Mouse (Mus musculus) megakaryocyte, embryonic 14.5 days (primary cell): ENCODE data around the gene Haus6. TPM values are rescaled to one million over a fixed set of nuclear protein-coding genes. Genes with fewer than 3 reads are reported as not detected.
A peak's percentile ranks its signal among the peaks of the same experiment; 100 is the strongest.
"Not testable (repeated sequence)": the region's sequence is repeated elsewhere in the genome, so short reads cannot be mapped to it uniquely, and the experiment has no call there.

Source experiments
- H3K27me3 ChIP-seq: replicated peaks from 2 replicates; pipeline ENCODE3; 2012; ENCODE audit warnings: inconsistent platforms
- H3K36me3 ChIP-seq: replicated peaks from 2 replicates; pipeline ENCODE3; 2012; ENCODE audit warnings: low read length, inconsistent platforms, mixed read lengths
- H3K4me1 ChIP-seq: 2 replicates; pipeline ENCODE4 v1.6.1; 2012; ENCODE audit warnings: inconsistent platforms
- H3K4me3 ChIP-seq: replicated peaks from 2 replicates; pipeline ENCODE3; 2012; ENCODE audit warnings: moderate library complexity, mild to moderate bottlenecking, inconsistent platforms
- H3K9me3 ChIP-seq: 2 replicates; pipeline ENCODE4 v1.6.1; 2012; ENCODE audit warnings: inconsistent platforms
- FLI1 ChIP-seq: IDR thresholded peaks from 2 replicates; pipeline ENCODE4 v1.6.1; 2012; ENCODE audit warnings: low read length, inconsistent platforms, mixed read lengths
- GATA1 ChIP-seq: IDR thresholded peaks from 3 replicates; pipeline ENCODE4 v1.6.1; 2012; ENCODE audit warnings: mixed read lengths, low read length, inconsistent platforms, borderline replicate concordance
- polyA plus RNA-seq: library from polyadenylated mRNA; stranded (reverse); fragments of >175 nt; gene quantifications from 2 replicates; pipeline ENCODE4 v1.2.3, GENCODE M21; 2012; ENCODE audit warnings: low replicate concordance; ENCODE audit not compliant: insufficient read depth

Gene Haus6
- polyA plus RNA-seq, 1 experiment, result 1.0 TPM

DNA sequence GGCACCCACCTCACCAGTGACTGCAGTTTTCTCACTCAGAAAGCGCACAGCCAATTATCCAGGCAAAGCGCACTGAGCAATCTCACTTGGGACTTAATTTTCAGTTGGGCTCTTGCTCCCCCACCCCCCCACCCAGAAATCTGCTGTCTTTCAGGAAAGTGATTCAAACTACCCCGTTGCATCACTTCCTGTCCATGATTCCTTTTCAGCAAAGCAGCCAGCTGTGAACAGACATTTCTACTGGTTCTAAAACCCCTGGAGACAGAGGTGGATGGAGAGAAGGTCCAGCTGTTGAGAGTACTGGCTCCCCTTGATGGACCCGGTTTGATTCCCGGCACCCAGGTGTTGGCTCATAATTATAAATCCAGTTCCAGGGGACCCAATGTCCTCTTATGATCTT lies 13.6 kb upstream of the Haus6 start:
- TF ChIP-seq FLI1 (no peak), GATA1 (no peak)
- Histone ChIP-seq H3K36me3 (no peaks in the 10 kb centered on the region), H3K27me3 (peaks cover 3% of the 10 kb centered on the region), H3K4me3 (no peak overlapping the region), H3K4me1 (no peaks in the 10 kb centered on the region; the same call in 1 of the 2 replicates), H3K9me3 (peaks cover 4% of the 10 kb centered on the region)

DNA sequence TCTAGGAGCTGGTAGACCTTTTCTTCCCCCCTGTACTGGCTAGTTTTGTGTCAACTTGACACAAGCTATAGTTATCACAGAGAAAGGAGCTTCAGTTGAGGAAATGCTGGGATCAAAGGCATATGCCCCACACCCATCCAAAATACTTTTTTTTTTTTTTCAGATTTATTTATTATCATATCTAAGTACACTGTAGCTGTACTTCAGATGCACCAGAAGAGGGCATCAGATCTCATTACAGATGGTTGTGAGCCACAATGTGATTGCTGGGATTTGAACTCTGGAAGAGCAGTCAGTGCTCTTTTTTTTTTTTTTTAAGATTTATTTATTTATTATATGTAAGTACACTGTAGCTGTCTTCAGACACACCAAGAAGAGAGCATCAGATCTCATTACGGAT lies 10.7 kb upstream of the Haus6 start:
- H3K9me3 ChIP-seq, H3K36me3 ChIP-seq, H3K27me3 ChIP-seq, H3K4me1 ChIP-seq, H3K4me3 ChIP-seq: not testable (repeated sequence)

DNA sequence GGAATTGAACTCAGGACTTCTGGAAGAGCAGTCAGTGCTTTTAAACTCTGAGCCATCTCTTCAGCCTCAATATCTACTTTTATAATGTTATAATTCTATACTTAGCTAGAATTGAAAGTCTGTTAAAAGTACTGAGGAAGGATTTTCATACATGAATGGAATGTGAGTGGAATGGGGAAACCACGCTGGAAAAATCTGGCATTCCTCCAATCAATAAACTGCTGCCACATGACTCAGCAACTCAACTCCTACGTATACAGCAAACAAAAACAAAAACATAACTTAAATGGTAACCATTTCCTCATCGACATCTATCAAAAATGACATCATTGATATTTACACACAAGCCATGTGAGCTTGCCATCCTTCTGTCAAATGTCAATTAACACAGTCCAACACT lies 10.3 kb upstream of the Haus6 start:
- H3K9me3 ChIP-seq, result no peaks in the 10 kb centered on the region
- peaks cover 3% of the 10 kb centered on the region for H3K27me3 ChIP-seq

DNA sequence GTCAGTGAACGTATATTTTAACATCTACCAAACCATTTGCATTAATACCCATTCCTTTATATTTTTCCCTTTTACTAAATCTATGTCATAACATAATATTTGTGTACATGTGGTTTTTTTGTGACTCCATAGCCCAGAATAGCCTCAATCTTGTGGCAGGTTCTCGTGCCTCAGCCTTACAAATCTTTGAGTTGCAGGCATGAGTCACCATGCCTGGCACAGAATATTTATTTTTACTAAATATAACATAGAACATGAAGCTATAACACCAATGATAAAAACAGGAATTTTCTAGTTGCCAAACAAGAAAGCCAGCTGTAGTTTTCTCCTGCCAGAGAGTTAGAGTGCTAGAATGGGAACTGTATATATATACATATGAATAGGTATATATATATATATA lies 8.7 kb upstream of the Haus6 start:
- Histone ChIP-seq H3K4me3 (no peak overlapping the region), H3K27me3 (no peaks in the 10 kb centered on the region), H3K9me3 (no peaks in the 10 kb centered on the region), H3K36me3 (no peaks in the 10 kb centered on the region), H3K4me1 (no peaks in the 10 kb centered on the region; the same call in 1 of the 2 replicates)
- TF ChIP-seq GATA1 (no peak), FLI1 (no peak)

More for the DNA sequence above, 10.3 kb upstream of the Haus6 start:
- no peak for TF ChIP-seq FLI1
- TF ChIP-seq GATA1, result no peak
- H3K36me3 ChIP-seq, result no peaks in the 10 kb centered on the region
- no peak overlapping the region for H3K4me3 ChIP-seq
- no peaks in the 10 kb centered on the region; the same call in 1 of the 2 replicates for H3K4me1 ChIP-seq

DNA sequence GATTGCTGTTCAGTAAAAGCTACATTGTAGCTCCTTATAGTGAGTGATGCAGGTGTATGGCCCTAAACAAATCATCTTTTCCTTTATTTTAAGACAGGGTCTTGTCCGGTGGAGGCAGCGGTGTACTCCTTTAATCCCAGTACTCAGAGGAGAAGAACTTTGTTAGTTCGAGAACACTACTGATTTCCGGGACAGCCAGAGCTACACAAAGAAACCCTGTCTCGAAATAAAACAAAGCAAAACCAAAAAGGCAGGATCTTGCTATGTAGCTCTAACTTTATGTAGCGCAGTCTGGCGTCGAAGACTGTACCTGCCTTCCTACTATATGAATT lies 400 bp upstream of the Haus6 start:
- Histone ChIP-seq H3K36me3 (peaks cover 10% of the 10 kb centered on the region), H3K4me1 (peaks cover 26% of the 10 kb centered on the region), H3K9me3 (no peaks in the 10 kb centered on the region), H3K27me3 (no peaks in the 10 kb centered on the region), H3K4me3 (peak overlapping the region; percentile 100)
- TF ChIP-seq FLI1, result no peak
- no peak for TF ChIP-seq GATA1

DNA sequence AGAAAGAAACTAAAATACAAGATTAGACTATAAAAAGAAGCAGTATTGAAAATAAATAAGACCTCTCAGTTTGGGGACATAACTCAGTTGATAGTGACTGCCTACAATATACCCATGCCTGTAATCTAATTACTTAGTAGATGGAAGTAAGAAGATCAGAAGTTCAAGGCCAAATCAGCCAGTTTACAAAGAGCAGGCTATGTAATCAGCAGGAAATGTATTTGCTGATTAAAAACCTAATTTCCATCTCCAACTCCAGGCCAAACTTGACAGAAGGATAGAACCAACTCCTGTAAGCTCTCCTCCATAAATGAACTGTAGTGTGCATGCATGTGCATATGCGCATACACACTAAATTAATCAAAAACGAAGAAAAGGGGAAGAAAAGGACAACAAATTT lies 20.6 kb downstream of the Haus6 start:
- Histone ChIP-seq H3K9me3 (no peaks in the 10 kb centered on the region), H3K36me3 (peaks cover 78% of the 10 kb centered on the region), H3K4me1 (peaks cover 8% of the 10 kb centered on the region), H3K27me3 (no peaks in the 10 kb centered on the region), H3K4me3 (no peak overlapping the region)
- TF ChIP-seq FLI1 (no peak), GATA1 (no peak)

DNA sequence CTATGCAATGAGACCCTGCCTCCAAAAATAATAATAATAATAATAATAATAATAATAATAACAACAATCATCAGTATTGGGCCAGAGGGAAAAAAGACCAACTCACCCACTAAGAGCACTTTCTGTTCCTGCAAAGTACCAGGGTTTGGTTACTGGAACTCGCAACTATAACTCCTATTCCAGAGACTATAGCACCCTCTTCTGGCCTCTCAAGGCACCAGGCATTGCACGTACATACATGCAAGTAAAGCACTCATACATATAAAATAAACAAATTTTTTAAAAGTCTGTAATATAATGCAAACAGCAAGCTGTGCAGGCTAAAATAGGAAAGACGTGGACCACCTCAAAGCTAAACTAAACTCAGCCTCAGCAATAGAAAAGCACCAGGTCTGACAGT lies 23.6 kb downstream of the Haus6 start:
- TF ChIP-seq GATA1, result no peak
- TF ChIP-seq FLI1, result no peak

DNA sequence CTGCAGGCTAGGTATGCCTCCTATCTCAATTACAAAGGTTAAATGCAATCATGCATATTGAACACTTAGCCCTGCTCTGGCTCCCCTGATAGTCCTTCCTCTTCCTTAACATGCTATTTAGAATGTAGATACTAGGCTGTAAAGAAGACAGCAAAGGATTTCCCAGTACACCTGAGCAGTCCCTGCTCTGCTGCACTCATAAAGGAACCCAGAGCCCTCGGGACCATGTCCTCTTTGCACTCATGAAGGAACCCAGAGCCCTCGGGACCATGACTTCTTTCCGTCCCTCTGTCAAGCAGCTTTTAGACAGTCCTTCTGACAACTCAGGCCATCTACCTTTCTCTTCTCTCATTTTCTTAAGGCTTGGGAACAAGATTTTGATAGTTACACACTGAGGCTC lies 31.3 kb downstream of the Haus6 start:
- Histone ChIP-seq H3K9me3 (no peaks in the 10 kb centered on the region), H3K36me3 (peaks cover 76% of the 10 kb centered on the region), H3K27me3 (no peaks in the 10 kb centered on the region), H3K4me3 (no peak overlapping the region), H3K4me1 (peaks cover 24% of the 10 kb centered on the region)
- no peak for TF ChIP-seq GATA1
- TF ChIP-seq FLI1, result no peak

More for the DNA sequence above, 23.6 kb downstream of the Haus6 start:
- H3K4me1 ChIP-seq, result peaks cover 8% of the 10 kb centered on the region
- no peaks in the 10 kb centered on the region for H3K9me3 ChIP-seq
- H3K27me3 ChIP-seq, result no peaks in the 10 kb centered on the region
- peaks cover 85% of the 10 kb centered on the region for H3K36me3 ChIP-seq
- no peak overlapping the region for H3K4me3 ChIP-seq

DNA sequence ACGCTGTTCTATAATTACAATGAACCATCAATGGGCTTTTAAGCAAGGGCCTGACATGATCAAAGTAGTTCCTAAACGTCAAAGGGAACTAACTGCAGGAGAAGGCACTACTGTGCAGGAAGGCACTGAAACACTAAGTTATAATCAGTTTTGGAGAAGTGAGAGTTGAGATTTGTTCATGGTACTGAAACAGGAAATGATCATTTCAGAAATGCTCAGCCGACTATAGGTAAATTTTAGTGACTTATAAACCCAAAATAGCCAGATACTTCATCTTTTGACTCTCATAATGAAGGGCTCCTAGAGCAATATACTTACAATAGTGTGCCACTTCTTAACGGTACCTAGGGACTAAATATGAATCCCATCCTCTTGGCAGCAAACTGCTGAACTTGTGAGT lies 31.8 kb downstream of the Haus6 start:
- Histone ChIP-seq H3K9me3 (no peaks in the 10 kb centered on the region), H3K4me1 (peaks cover 26% of the 10 kb centered on the region), H3K27me3 (no peaks in the 10 kb centered on the region), H3K36me3 (peaks cover 70% of the 10 kb centered on the region), H3K4me3 (no peak overlapping the region)
- TF ChIP-seq GATA1, result no peak
- no peak for TF ChIP-seq FLI1

DNA sequence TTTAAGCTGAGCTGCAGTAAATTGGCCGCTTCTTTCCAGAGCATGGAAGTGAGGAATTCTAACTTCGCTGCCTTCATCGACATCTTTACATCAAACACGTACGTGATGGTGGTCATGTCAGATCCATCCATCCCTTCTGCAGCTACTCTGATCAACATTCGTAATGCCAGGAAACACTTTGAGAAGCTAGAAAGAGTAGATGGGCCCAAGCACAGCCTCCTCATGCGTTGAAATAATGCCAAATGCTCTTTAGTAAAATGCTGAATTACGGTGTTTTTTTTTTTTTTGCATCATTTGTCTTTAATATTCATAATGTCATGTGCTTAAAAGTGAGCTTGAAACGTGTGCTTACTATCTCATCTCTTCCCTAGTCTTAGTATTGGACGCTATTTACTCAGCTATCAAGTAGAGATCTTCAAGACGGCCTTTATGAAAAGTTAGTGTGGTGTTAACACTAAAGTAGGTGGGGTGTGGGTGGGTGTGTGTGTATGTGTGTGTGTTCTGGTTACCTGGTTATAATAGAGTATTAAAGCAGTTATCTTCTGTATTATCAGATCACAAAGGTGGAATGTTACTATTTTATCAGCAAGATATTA lies 35.1 kb downstream of the Haus6 start:
- Histone ChIP-seq H3K9me3 (no peaks in the 10 kb centered on the region), H3K36me3 (peaks cover 40% of the 10 kb centered on the region), H3K4me1 (peaks cover 54% of the 10 kb centered on the region), H3K4me3 (peak overlapping the region; percentile 100), H3K27me3 (no peaks in the 10 kb centered on the region)
- TF ChIP-seq GATA1 (no peak), FLI1 (no peak)

DNA sequence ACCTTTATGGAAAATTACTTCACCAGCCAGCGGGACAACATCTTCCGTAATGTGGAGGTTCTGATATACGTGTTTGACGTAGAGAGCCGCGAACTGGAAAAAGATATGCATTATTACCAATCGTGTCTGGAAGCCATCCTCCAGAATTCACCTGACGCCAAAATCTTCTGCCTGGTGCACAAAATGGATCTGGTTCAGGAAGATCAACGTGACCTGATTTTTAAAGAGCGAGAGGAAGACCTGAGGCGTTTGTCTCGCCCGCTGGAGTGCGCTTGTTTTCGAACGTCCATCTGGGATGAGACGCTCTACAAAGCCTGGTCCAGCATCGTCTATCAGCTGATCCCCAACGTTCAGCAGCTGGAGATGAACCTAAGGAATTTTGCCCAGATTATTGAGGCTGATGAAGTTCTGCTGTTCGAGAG lies 35.7 kb downstream of the Haus6 start:
- H3K27me3 ChIP-seq, result no peaks in the 10 kb centered on the region
- peaks cover 57% of the 10 kb centered on the region for H3K4me1 ChIP-seq
- peaks cover 34% of the 10 kb centered on the region for H3K36me3 ChIP-seq
- no peak for TF ChIP-seq GATA1
- no peak for TF ChIP-seq FLI1
- H3K9me3 ChIP-seq, result no peaks in the 10 kb centered on the region
- H3K4me3 ChIP-seq, result peak overlapping the region; percentile 100
